Mouse (Mus musculus) forebrain, embryonic 12.5 days (tissue): ENCODE measurements around the gene D5Ertd579e. TPM values are rescaled to one million over a fixed set of nuclear protein-coding genes. Genes with fewer than 3 reads are reported as not detected.
A peak's percentile ranks its signal among the peaks of the same experiment; 100 is the strongest.

Experiments
- ATAC-seq: fragments of 200-750 bp; cut with Nextera tagmentation; 2 replicates; pipeline ENCODE4 v1.8.0; 2017; ENCODE audit warnings: moderate TSS enrichment; ENCODE audit not compliant: low FRiP score
- H3K27ac ChIP-seq: fragments of 300-500 bp; sonication (generic); 2 replicates; pipeline ENCODE4 v1.5.1; 2016; ENCODE audit warnings: mild to moderate bottlenecking
- H3K27me3 ChIP-seq: fragments of 300-500 bp; sonication (generic); 2 replicates; pipeline ENCODE4 v1.6.1; 2016; ENCODE audit warnings: mild to moderate bottlenecking
- H3K36me3 ChIP-seq: fragments of 300-500 bp; sonication (generic); replicated peaks from 2 replicates; pipeline ENCODE4 v1.6.1; 2016; ENCODE audit warnings: mild to moderate bottlenecking
- H3K4me1 ChIP-seq: fragments of 300-500 bp; sonication (generic); 2 replicates; pipeline ENCODE4 v1.6.1; 2016
- H3K4me2 ChIP-seq: fragments of 300-500 bp; sonication (generic); 2 replicates; pipeline ENCODE4 v1.6.1; 2016; ENCODE audit warnings: mild to moderate bottlenecking, moderate library complexity
- H3K4me3 ChIP-seq: fragments of 300-500 bp; sonication (generic); replicated peaks from 2 replicates; pipeline ENCODE4 v1.5.1; 2016; ENCODE audit warnings: mild to moderate bottlenecking
- H3K9ac ChIP-seq: fragments of 300-500 bp; sonication (generic); 2 replicates; pipeline ENCODE4 v1.6.1; 2016; ENCODE audit warnings: mild to moderate bottlenecking
- H3K9me3 ChIP-seq: fragments of 300-500 bp; sonication (generic); 2 replicates; pipeline ENCODE4 v1.6.1; 2016
- WGBS: fragments of 180-500 bp; shearing (Covaris S2); methylation state at CpG from one replicate; pipeline ENCODE4 v1.1.7; 2016; 5-methylcytosine and 5-hydroxymethylcytosine counted together
- polyA plus RNA-seq: library from polyadenylated mRNA; unstranded; fragments of >200 nt; fragmentation: Nextera tagmentation; extraction: Ambion mirVana; gene quantifications from 2 replicates; pipeline ENCODE4 v1.2.1, GENCODE M21; 2016

Gene D5Ertd579e
- polyA plus RNA-seq, 1 experiment from 2014 or later = 46.6 TPM

- Histone ChIP-seq H3K36me3 (no peaks in the 10 kb centered on the region), H3K9me3 (no peaks in the 10 kb centered on the region), H3K4me3 (no peak overlapping the region), H3K4me2 (no peak overlapping the region), H3K27me3 (peaks cover 2% of the 10 kb centered on the region; the same call in 1 of the 2 replicates), H3K4me1 (peaks cover 6% of the 10 kb centered on the region), H3K9ac (no peak overlapping the region), H3K27ac (no peak overlapping the region)
- WGBS = 78% methylated on average over 3 of the region's 3 CpGs
- no peak for ATAC-seq
Measured at GRCm38 (mm10) chr5:36717889-36718288, 22.1 kb upstream of the D5Ertd579e start.

DNA sequence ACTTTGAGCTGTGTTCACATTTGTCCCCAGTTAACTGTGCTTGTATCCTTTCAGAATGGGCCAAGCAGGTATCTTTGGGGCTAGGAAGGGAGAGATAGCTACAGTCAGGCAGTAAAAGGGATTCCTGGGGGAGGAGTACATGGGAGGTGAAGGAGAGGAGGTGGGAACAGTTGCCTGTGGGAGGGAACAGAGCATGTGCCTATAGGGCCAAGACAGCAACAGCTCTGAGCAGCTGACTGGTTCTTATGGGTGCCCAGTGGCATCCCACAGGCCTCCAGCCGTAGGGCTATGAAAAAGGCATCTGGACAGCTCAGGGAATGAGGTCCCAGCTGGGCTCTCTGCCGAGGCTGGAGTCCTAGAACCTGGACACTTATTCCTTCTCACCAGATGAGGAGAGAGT lies 21.0 kb upstream of the D5Ertd579e start:
- 65% methylated on average over 2 of the region's 2 CpGs for WGBS
- Histone ChIP-seq H3K9me3 (no peaks in the 10 kb centered on the region), H3K4me1 (peaks cover 12% of the 10 kb centered on the region), H3K9ac (no peak overlapping the region), H3K27me3 (peaks cover 9% of the 10 kb centered on the region; the same call in 1 of the 2 replicates), H3K4me3 (no peak overlapping the region), H3K36me3 (no peaks in the 10 kb centered on the region), H3K27ac (no peak overlapping the region), H3K4me2 (no peak overlapping the region)
- ATAC-seq = no peak

DNA sequence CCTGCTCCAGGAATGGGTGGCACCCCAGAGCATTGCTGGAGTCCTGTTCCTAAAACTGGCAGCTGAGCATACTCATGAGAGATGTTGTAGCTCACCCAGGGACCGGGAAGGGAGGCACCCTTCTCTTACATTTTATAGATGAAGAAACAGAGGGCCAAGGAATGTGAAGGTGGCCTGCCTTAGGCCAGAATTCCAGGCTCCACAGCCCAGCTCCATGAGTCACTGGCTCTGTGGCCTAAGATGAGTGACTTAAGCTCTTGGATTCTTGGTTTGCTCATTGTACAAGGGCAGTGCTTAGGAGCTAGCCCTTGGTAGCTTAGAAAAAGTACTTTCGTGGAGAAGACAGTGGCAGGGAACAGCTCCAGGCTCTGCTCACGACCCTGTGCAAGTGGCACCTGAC lies 19.0 kb upstream of the D5Ertd579e start:
- H3K9ac ChIP-seq = no peak overlapping the region
- no peak for ATAC-seq
- 76% methylated on average over 3 of the region's 3 CpGs for WGBS
- H3K9me3 ChIP-seq = no peaks in the 10 kb centered on the region
- H3K36me3 ChIP-seq = no peaks in the 10 kb centered on the region
- peaks cover 9% of the 10 kb centered on the region; the same call in 1 of the 2 replicates for H3K27me3 ChIP-seq
- H3K4me2 ChIP-seq = no peak overlapping the region
- H3K27ac ChIP-seq = no peak overlapping the region
- H3K4me1 ChIP-seq = peaks cover 12% of the 10 kb centered on the region
- H3K4me3 ChIP-seq = no peak overlapping the region

GRCm38 (mm10) chr5:36713693-36714092 lies 17.9 kb upstream of the D5Ertd579e start:
- no peak overlapping the region for H3K4me2 ChIP-seq

DNA sequence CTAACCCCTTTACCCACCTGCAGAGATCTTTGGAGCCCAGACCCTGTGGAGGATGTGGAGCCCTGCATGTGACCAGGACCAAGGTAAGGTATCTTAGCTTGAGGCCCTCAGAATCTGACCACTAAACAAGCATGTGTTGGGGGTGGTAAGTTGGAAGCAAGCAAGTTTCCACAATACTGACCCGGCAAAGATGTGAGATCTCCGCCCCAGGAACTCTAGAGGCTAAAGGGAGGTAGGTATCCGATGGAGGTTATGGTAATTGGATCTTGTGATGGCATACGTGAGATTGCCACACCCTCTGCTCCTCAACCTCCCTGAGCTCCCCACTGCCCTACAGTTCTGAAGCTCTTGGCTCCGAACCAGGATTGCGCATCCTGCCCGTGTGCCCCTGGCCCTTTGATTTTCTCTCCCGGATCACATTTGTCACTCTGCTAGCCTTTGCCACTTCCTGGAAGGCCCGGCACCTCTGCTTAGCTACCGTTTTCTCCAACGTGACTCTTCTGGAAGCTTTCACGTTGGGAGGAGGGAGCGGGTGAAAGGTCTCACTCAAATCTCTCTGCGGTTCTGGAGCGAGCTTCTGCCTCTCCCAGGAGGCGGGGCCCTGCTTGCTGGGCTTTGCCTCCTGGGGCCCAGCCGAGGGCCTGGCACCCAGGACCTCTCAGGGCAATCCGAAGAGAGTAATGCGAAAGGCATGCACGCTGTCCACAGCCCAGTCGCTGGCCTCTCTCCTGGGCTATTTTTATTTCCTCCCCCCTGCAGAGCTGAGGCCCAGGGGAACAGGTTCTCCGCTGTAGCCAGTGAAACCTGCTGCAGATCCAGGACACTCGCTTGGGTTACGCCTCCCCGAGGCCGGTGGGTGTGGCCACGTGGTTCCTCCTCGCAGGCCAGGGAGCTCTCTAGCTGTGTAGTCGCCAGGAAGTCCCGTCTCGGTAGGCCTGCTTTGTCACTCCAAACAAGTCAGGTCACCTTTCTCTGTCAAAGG lies 17.0 kb upstream of the D5Ertd579e start:
- H3K9me3 ChIP-seq = no peaks in the 10 kb centered on the region

More at GRCm38 (mm10) chr5:36713693-36714092, 17.9 kb upstream of the D5Ertd579e start:
- H3K36me3 ChIP-seq = no peaks in the 10 kb centered on the region
- peaks cover 9% of the 10 kb centered on the region; the same call in 1 of the 2 replicates for H3K27me3 ChIP-seq
- H3K9ac ChIP-seq = no peak overlapping the region
- no peak overlapping the region for H3K27ac ChIP-seq
- WGBS = 85% methylated on average over 6 of the region's 6 CpGs
- peaks cover 12% of the 10 kb centered on the region for H3K4me1 ChIP-seq
- H3K4me3 ChIP-seq = no peak overlapping the region
- H3K9me3 ChIP-seq = no peaks in the 10 kb centered on the region
- ATAC-seq = no peak

DNA sequence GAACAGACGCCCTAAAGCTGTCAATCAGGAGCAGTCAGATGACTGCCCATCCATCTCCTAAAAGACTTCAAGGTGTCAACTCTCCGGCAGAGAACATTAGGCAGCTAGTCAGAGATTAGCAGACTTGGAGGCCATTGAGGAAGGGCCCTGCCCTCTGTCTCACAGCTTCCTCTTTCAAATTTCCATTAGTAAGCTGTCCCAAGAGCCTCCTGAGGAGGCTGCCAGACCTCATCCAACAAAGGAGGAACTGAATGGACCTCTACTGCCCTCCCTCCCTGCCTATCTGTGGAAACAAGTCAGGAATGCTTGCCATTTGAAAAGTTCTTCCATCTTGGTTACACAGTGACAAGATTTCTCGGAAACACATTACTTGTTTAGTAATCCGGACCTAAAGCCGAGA lies 16.0 kb upstream of the D5Ertd579e start:
- Histone ChIP-seq H3K27me3 (peaks cover 9% of the 10 kb centered on the region; the same call in 1 of the 2 replicates), H3K4me3 (no peak overlapping the region), H3K4me2 (no peak overlapping the region), H3K4me1 (peaks cover 12% of the 10 kb centered on the region), H3K9me3 (no peaks in the 10 kb centered on the region), H3K36me3 (no peaks in the 10 kb centered on the region), H3K9ac (no peak overlapping the region), H3K27ac (no peak overlapping the region)
- no peak for ATAC-seq
- WGBS = 39% methylated on average over 5 of the region's 5 CpGs

More for the DNA sequence above, 17.0 kb upstream of the D5Ertd579e start:
- ATAC-seq = peak; percentile 70; the same call in 1 of the 2 replicates
- H3K4me1 ChIP-seq = peaks cover 12% of the 10 kb centered on the region
- peaks cover 9% of the 10 kb centered on the region; the same call in 1 of the 2 replicates for H3K27me3 ChIP-seq
- WGBS = 10% methylated on average over 31 of the region's 31 CpGs
- H3K4me3 ChIP-seq = peak overlapping the region; percentile 30
- H3K9ac ChIP-seq = peak overlapping the region; percentile 48
- H3K4me2 ChIP-seq = peak overlapping the region; percentile 52
- H3K27ac ChIP-seq = no peak overlapping the region
- no peaks in the 10 kb centered on the region for H3K36me3 ChIP-seq

GRCm38 (mm10) chr5:36705792-36706191 lies 10.0 kb upstream of the D5Ertd579e start:
- Histone ChIP-seq H3K4me1 (no peaks in the 10 kb centered on the region), H3K27me3 (no peaks in the 10 kb centered on the region), H3K27ac (no peak overlapping the region), H3K4me2 (no peak overlapping the region), H3K36me3 (no peaks in the 10 kb centered on the region), H3K4me3 (no peak overlapping the region), H3K9me3 (no peaks in the 10 kb centered on the region), H3K9ac (no peak overlapping the region)
- WGBS = 86% methylated on average over 5 of the region's 5 CpGs
- ATAC-seq = no peak

GRCm38 (mm10) chr5:36705390-36705789 lies 9.6 kb upstream of the D5Ertd579e start:
- Histone ChIP-seq H3K9me3 (no peaks in the 10 kb centered on the region), H3K4me3 (no peak overlapping the region), H3K27ac (no peak overlapping the region), H3K27me3 (no peaks in the 10 kb centered on the region), H3K4me1 (no peaks in the 10 kb centered on the region), H3K9ac (no peak overlapping the region), H3K36me3 (no peaks in the 10 kb centered on the region), H3K4me2 (no peak overlapping the region)
- ATAC-seq = no peak
- 90% methylated on average over 5 of the region's 5 CpGs for WGBS

DNA sequence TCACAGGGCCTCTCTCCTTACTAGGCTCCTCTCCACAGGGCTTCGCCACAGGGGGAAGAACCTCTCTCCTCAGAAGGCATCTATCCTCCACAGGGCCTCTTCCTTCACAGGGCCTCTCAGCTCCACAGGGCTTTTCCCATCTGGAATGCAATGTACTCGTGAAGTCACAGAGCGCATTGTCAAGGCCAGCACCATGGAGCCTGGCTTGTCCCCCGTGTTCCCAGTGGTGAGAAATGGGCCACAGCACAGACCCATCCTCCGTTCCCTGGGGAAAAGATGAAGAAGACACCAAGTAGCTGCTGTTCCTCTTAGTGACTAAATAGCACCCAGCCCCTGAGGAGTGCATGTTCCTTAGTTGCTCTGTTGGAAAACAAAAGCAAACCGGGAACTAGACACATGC lies 8.9 kb upstream of the D5Ertd579e start:
- Histone ChIP-seq H3K36me3 (no peaks in the 10 kb centered on the region), H3K9ac (no peak overlapping the region), H3K4me2 (no peak overlapping the region), H3K27ac (no peak overlapping the region), H3K9me3 (no peaks in the 10 kb centered on the region), H3K4me3 (no peak overlapping the region), H3K27me3 (no peaks in the 10 kb centered on the region), H3K4me1 (no peaks in the 10 kb centered on the region)
- ATAC-seq = no peak
- WGBS = 83% methylated on average over 6 of the region's 6 CpGs

DNA sequence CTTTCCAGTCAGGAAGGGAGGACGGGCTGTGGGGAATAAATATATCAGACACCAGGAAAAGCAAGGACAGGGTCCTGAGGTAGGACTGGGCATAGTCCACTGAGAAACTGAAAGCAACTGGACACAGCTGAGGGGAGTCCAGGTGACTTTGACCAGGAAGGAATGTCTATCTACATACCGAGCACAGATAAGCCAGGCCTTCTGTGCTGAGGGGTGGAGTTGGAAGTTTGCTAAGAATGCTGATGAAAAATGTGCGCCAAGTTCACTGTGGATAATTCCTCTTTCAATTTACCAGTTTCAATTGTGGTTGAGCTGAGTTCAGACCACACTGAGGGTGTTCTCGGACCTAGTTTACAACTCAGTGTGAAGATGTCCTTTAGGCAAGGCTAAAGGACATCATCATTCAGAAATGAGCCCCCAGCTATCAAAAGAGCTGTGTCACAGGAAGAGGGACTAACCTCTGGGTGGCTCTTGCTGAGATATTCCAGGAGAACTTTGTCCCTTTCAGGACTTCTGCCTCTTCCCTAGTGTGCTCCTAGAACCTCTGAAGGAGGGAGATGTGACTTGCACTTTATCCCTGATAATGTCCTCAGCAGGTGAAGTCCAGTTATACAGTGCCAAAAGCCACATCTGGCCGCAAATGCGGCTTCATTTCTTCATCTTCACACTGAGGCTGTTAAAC lies 5.3 kb upstream of the D5Ertd579e start:
- 0 out of 2 replicates have a peak, but pooled peaks cover 2% of the 10 kb centered on the region for H3K4me1 ChIP-seq
- 83% methylated on average over 6 of the region's 6 CpGs for WGBS

DNA sequence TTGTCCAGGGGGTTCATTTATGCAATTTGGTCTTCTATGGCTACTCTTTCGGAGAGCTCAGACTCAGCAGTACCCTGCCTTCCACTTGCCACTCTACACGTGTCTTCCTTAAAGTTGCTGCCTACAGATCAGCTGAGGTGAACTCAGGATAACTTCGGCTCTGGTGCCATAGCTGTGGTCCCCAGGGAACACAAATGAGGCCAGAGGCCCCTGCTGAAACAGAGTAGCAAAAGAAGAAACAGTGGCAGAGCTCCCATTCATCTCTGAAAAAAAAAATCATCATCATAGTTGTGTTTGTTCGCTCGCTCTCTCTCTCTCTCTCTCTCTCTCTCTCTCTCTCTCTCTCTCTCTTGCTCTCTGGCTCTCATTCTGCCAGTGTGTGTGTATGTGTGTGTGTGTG lies 2.9 kb upstream of the D5Ertd579e start:
- Histone ChIP-seq H3K9me3 (no peaks in the 10 kb centered on the region), H3K4me1 (peaks cover 8% of the 10 kb centered on the region), H3K9ac (no peak overlapping the region), H3K36me3 (no peaks in the 10 kb centered on the region), H3K27me3 (no peaks in the 10 kb centered on the region), H3K27ac (no peak overlapping the region), H3K4me2 (no peak overlapping the region), H3K4me3 (no peak overlapping the region)
- WGBS = 75% methylated on average over 5 of the region's 5 CpGs
- no peak for ATAC-seq

More for the DNA sequence above, 5.3 kb upstream of the D5Ertd579e start:
- Histone ChIP-seq H3K4me3 (no peak overlapping the region), H3K36me3 (no peaks in the 10 kb centered on the region), H3K27me3 (no peaks in the 10 kb centered on the region), H3K9me3 (no peaks in the 10 kb centered on the region), H3K9ac (no peak overlapping the region), H3K27ac (no peak overlapping the region), H3K4me2 (no peak overlapping the region)
- ATAC-seq = no peak

- no peak overlapping the region for H3K9ac ChIP-seq
- 85% methylated on average over 7 of the region's 7 CpGs for WGBS
- H3K9me3 ChIP-seq = no peaks in the 10 kb centered on the region
- H3K4me1 ChIP-seq = peaks cover 13% of the 10 kb centered on the region
- H3K27me3 ChIP-seq = no peaks in the 10 kb centered on the region
- no peak overlapping the region for H3K4me3 ChIP-seq
- H3K27ac ChIP-seq = no peak overlapping the region
- no peak for ATAC-seq
- H3K4me2 ChIP-seq = no peak overlapping the region
- H3K36me3 ChIP-seq = no peaks in the 10 kb centered on the region
Measured at GRCm38 (mm10) chr5:36698067-36698670, 2.3 kb upstream of the D5Ertd579e start.
